Mouse (Mus musculus) A20 (cell line): ENCODE measurements around the gene Nkd1.

Experiments
- DNase-seq: peaks from one replicate; pipeline ENCODE4 v3.0.0-alpha.2; 2011; ENCODE audit warnings: low read depth, low spot score

Gene Nkd1

DNA sequence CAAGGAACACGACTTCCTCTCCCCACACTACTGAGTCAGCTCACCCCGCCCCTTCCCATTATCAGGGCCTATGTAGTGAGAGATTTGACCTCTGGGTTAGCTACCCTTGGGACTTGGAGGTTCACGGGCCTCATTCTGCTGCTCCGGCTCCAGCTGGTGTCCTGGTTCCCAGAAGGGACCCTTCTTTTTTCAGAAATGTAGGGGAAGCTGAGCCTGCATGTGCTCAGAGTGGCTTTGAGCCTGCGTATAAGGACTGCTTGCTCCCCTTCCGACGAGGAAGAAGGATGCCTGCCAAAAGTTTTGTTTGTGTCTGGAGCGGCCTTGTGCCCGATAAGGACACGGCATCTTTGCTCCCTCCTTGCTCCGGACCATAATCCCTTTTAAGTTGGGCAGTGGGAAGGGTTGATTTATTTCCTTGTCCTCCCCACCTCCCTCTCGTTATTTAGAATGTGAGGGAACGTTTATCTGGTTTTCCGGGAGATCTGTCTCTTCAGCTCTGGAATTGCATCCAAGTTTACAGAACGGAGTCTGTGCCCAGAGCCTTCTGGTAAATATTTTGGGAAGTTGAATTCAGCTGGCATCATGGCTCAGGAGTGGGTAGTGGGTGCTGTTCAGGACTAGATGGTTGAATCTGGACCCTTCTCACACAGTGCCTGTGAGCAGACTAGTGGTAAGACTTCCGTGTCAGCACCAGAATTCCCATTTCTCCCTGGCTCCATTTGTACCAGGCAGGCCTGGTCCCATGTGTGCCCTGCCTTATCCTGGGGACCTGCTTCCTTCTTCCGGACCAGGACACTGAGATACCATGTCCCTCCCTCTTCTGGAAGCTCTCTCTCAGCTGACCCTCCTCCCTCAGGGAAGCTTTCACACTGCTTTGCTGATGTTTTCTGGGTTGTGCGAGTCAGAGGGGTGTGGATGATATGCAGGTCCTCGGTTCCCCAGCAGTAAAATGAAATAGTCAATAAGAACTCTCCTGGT, 17.1 kb downstream of the Nkd1 start:
- DNase-seq: no peak

DNA sequence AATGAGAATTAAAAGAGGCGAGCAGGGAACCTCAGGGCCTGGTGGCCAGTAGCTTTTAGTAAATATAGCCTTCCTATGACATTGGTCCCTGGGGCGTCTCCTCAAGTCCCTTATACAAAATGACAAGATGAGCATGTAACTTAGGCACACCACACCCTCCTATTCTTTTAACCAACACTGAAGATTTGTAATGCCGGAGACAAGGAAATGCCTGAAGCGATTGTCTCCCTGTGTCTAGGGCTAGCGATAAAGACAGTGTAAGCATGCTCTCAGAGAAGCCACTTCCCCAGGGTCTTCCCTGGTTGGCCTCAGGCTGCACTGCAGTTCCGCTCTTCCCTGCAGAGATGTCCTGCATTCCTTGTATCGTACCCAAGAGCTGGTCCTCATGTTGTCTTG, 17.8 kb downstream of the Nkd1 start:
- no peak for DNase-seq

DNA sequence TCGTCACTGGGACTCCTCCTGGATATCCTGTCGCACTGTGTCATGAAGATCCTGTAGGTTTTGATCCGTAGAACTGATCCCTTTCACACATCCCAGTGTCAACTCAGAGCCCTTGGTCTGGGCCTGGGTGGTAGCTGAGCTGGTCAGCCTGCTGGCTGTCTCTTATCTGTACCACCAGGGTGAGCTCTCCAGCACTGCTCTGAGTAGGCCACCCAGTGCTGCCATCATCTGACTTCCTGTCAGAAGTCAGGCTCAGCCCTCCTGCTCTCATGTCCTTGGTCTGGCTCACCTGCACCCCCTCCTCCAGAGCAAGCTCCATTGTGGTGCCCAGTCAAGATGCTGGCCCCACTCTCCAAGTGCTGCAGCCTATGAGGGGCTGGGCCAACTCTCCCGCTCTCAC, 18.8 kb downstream of the Nkd1 start:
- peak; percentile 26 for DNase-seq

DNA sequence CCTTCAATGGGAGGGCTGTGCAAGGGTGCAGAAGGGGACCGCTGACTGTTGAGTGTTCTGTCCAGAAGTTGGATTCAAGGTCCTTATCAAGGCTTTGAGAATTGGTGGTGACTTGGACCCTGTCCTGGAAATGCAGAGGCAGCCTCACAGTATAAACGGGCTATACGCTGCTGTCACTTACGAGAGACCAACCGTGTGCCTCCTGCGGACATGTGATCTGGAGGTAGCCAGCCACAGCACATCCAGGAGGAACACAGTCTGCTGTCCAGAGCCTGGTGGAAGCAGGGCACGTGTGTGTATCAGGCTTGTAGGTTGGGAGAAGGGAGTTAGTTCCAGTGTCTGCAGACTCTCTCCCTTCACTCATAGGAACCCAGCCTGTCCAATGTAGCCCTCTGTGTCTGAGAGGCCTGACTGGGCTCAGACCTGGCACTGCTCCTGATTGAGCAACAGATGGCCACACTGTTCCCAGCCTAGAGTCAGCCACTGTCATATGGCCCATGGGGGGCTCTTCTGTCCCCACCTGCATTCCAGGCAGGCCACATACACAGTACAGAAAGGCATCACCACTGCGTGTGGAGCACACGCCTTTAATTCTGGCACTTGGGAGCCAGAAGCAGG, 21.6 kb downstream of the Nkd1 start:
- DNase-seq: no peak

DNA sequence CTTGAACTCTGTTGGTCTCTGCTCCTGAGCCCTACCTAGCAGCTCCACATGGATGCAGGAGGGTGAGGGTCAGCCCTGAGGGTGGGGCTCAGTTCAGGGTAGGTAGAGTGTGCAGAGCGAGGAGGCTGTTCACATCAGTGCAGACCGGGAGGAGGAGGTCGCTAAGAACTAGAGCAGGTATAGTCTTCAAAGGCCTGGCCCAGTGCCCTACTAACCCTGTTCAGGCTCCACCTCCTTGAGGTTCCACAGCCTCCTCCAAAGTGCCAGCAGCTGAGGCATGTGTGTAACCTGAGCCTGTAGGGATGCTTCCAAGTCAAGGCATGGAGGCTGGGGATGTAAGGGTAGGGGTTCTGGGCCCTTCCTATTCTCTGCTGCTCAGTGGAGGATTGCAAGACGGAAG, 23.5 kb downstream of the Nkd1 start:
- no peak for DNase-seq

DNA sequence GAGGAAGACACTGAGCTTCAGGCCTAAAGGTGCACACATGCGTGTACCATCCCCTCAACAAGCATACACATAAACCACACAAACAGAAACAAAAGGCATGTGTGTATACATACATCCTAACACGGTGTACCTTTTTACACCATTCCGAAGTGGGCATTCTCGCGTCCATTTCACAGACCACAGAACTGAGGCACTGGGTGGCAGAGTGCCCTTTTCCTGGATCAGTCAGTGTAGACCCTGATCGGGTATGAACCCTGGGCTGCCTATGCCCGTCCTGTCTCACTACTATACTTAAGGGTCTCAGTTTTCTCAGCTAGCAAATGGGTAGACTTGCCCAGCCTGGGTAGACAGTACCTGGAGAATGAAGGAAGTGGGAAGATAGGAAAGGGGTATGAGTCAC, 24.3 kb downstream of the Nkd1 start:
- no peak for DNase-seq

DNA sequence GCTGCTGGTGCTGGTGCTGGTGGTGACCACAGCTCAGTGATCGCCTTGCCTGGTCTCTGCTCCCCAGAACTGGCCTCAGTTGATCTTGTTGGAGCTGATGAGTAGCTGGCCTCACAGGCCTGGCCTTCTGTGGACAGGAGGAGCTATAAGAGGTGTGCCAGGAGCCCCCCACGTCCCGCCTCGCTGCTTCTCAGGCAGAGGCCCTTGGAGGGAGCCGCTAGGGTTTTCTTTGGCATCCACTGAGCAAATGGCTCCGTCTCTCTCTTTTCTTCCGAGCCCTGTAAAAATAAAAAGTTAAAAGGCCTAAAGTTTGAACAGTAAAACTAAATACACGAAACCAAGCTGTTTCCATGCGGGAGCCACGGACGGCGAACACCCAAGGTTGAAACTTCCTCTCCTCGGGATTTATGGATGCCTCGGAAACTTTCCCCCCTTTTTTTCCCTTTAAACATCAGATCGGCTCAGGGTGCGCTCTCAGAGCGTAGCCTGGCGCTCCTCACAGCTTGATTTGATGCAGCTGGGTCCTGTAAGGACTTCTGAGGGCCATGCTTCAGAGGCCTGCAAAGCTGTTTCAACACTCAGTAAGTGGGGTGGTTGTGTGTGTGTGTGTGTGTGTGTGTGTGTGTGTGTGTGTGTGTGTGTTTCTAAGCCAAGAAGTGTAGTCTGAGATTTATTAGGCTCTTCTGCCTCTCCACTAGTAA, 25.0 kb downstream of the Nkd1 start:
- DNase-seq: no peak

DNA sequence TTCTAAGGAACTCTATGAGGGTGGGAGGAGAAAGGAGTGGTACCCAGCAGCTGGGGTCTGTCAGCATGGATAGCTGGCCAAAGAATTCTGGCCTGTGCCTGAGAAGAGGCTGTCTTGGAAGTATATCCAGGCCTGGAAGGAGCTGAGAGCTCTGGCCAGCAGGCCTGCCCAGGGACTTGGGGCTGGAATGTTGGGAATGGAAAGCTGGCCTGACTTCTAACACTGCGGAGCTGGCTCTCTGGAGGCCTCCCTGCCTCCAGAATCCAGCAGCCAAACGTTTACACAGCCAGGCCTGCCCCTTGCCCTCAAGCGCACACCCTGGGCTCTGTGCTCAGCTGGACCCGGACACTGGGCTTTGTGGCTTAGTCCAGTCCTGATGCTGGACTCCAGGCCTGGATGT, 34.5 kb downstream of the Nkd1 start:
- no peak for DNase-seq

DNA sequence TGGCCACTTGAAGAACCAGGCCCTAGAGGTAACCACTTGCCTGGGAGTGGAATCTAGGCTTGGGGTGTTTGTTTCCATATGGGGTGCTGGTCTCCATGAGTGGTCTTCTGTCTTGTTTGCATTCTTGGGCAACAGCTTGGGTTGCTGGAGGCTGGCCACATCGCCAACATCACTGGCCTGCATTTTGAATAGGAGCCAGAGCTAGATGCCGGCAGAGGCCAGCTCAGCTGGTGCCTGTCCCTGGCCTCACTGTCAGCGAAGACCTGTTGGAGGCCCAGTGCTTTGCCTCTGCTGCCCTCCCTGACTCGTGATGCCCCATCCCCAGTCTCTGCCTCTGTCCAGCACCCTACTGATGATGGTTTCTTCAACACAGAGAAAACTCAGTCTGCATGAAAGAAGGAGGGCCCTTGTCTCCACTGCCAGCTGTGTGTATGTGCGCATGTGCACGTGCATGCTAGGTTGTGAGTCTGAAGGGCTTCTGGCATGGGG, 38.9 kb downstream of the Nkd1 start:
- no peak for DNase-seq

DNA sequence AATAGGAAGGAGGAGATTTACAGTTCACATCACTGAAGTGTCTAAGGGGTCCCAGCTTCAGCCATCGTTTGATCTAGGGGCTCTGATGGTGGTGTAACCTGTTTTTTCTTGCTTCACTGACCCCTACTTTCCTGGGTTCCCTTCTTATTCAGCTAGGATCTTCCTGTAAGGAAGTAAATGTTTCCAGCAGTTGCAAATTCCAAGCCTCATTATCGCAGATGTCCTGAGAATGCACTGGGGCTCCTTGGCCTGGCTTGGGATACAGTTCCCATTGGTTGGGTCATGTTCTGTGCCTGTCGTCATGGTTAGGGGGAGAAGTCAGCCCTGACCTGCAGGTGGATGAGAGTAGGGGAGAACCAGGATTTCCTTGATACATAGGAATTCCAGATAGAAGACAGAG, 40.2 kb downstream of the Nkd1 start:
- no peak for DNase-seq

DNA sequence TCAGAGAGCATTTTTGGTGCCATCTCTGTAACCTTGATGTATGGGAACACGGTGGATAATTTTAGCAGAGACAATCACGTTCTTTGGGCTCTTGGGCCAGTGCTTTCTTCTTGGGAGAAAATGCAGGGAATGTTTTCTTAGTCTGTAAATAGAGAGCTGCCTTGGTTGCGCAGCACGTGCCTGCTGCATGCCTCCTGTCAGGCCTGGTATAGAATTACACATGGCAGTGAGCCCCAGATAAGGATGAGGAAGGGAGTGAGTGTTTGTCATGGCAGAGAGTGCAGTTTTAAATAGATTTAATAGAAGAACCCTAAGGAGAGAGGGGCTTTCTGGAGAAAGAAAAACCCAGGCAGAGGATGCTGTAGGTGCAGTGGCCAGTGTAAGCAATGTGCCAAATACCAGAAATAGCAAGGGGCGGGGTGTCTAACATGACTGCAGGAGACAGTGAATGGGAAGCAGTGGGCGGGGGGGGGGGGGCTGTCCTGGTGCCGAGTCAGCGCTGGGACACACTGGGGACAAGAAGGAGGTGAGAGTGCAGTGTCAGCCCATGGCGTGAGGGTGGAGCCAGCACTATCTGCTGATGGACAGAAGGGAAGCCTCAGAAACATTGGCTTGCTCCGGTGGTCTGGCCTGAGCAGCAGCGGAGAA, 43.2 kb downstream of the Nkd1 start:
- no peak for DNase-seq

DNA sequence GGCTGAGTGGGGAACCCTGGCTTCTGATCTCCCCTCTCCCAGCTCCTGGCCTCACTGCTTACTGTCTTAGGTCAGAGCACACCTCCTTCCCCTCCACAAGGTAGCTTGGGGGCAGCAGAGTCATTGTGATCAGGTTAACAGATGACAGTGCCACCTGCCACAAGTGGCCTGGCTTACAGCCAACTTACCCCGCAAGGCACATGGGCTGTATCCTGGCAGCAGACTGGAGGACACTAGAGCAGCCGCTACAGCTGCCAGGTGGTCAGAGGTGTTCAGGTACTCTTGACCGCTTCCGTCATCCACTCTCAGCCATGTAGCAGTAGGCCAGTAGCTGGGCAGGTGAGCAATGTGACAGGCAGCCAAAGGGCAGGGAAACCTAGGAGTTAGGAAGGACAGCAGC, 45.0 kb downstream of the Nkd1 start:
- DNase-seq: peak; percentile 48

DNA sequence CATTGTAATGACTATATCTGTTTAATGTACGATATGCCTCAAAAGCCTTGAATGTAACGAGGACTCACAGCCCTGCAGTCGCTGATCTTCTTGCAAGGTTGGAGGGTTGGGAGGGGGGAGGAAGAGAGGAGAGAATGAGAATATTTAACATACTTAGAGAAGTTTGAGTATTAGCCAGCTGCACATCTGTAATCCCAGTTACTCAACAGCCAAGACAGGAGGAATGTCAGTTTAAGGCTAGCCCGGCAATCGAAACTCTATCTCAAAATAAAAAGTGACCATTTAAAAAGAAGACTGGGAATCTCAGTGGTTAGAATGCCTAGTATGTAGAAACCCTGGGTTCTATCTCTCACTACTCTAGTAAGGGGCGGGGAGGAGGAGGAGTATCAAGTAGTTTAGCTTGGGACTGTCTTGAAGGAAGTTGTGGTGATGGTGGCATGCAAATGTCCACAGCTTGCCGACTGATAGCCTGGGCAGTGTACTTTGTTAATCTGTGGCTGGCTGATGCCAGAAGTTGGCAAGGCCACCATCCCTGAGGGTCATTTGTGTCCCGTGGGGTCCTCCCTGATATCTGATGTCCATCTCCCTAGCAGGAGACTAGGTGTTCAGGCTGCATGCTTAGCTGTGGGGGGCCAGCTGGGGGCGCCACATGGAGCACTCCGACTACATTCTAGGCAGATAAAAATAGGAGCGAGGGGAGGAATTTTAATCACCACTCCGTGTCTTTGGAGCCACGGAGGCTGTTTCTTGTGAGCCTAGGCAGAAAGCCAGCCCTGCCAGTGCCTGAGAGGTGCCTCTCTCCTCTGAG, 46.4 kb downstream of the Nkd1 start:
- DNase-seq: peak; percentile 19

DNA sequence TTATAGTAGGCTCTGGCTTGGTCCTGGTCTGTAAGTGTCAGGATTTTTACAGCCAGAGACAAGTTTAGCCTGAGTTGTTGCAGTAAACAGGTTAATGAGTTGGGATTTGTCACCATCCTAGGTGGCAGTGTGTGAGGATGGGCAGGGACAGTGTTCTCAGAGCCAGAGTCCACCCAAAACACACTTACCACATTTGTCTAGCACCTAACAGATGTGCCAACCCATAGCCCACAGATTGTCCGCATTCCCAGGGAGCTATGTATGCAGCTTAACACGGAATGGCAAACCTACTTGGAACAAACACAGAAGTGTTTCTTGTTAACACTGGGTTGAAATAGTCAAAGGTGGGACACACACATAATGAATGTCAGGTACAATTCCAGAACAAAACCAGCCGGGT, 47.1 kb downstream of the Nkd1 start:
- no peak for DNase-seq

DNA sequence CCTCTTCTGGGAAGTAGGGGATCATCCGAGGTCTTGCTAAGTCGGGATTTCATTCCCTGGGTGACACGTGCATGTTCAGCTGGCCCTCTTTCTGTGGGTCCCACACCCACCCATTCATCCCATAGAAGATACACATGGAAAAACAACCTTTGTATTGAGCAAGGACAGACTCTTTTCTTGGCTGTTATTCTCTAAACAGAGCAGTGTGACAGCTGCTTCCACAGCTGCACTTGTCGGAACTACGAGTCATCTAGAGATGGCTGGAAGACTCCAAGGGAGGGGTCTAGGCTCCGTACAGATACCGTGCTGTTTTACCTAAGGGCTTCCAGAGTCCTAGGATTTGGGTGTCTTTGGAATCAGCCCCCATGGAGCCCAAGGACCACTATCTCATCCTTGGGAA, 48.2 kb downstream of the Nkd1 start:
- DNase-seq: no peak

DNA sequence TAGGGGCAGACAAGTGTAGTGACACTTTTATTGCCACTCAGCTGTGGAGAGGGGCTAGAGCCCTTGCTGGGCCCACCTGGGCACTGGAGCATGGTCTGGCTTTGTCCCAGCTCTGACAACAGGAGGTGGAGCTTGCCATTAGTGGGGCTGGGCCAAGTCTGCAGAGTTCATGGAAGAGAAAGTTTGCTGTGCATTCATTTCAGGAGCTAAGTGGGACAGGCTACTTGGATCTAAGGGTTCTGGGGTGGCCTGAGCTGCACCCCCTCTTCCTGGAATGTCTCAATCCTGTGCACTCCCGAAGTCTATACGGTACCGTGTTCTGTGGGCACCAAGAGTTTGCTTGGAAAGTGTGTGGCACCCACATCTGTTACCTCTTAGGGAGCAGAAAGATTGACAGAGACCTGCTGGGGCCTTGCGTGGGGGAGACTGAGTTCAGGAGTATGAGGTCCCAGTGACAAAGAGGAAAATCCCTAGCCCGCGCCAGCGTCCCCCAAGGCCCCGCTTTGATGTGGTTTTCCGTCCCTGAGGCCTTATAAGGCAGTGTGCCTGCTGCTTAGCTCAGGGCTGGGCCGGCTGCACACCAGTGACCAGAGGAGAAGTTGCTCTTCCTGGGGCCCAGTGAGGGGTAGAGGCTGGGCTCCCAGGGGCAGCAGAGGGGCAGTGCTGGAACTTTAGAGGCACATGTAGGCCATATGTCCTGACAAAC, 49.3 kb downstream of the Nkd1 start:
- peak; percentile 10 for DNase-seq

DNA sequence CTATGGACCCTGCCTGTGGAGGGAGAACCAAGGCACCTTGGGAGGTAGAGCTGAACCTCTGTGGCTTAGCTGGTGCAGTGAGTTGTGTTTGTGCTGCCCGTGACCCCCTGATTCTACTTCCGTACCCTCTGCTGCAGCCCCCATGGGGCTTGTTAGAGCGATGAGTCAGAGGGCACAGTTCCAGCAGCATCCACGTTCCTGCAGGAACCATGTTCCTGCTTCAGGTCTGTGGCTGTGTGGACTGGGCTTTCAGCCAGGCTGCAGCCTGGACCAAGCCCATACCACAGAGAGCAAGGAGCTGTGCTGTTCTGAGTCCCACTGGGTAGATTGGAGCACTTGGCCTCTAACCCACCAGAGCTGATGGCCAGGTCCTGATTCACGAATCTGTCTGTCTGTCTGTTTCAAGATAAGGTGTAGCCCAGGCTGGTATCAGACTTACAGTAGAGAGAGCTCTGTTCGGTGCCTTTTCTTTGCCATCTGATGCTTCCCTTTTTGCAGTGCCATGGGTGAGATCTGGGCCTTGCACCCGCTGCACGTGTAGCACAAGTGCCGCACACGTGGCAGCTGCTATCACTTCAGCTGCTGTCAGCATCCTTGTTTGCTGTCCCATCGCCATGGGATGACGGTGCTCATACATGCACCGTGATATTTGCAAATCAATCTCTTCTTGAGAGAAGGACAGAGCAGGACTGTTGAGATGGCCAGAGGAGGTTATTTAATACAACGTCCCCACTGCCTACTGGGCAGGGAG, 50.5 kb downstream of the Nkd1 start:
- no peak for DNase-seq

DNA sequence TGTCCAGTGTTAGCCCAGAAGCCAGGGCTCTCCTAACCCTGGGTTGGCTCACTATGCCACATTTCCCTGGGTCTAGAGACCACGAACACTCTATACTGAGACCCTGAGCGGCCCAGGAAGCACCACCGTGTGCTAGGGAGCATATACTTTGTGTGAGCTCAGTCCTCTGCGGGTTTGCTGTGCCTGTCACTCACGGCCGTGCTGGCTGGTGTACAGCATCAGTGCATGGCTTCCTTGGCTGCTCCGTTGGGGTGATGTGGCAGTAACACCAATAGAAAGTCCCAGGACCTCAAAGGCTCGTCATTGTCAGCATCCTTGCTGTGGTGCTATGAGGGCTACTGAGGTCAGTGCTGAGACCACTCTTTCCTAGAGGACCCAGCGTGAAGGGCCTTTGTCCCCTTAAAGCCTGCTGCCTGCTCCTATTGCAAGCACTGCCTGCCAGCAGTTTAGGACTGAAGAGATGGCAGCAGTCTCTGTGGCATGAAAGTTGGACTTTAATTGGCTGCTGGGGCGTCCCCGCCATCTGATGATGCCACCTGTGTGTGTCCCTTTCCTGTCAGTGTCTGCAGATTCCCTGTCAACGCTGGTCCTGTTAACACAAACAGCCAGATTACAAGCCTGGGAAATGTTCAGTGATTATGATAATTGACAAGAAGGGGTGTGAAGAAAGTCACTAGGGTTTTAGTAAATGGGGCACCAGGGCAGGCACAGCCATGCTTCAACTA, 51.2 kb downstream of the Nkd1 start:
- no peak for DNase-seq
